Mouse (Mus musculus): ENCODE measurements around the gene Clybl. TPM values are rescaled to one million over a fixed set of nuclear protein-coding genes. Genes with fewer than 3 reads are reported as not detected.

Gene Clybl
- polyA plus RNA-seq (2015; fragmentation: Nextera tagmentation; extraction: Ambion mirVana) = 16.3 and 17.5 TPM in 2 replicates

- Histone ChIP-seq H3K9ac (peak within 1 kb of the TSS; percentile 61), H3K36me3 (no peaks in the 10 kb centered on the region), H3K27ac (replicated peaks) (peak within 1 kb of the TSS; percentile 43), H3K4me1 (replicated peaks) (0 out of 2 replicates have a peak, but pooled peaks cover 8% of the 10 kb centered on the region), H3K4me2 (peak within 1 kb of the TSS; percentile 73), H3K4me3 (peak within 1 kb of the TSS; percentile 70), H3K9me3 (no peaks in the 10 kb centered on the region), H3K27me3 (no peaks in the 10 kb centered on the region)
- WGBS = 4% methylated on average over 45 of the region's 45 CpGs
- ATAC-seq (ENCODE audit: low FRiP score, low read depth) = peak; percentile 96
These were observed at the start of gene Clybl for GRCm38 (mm10) chr14:122181078-122181814. Clybl (plus strand) TSS chr14:122181704.

DNA sequence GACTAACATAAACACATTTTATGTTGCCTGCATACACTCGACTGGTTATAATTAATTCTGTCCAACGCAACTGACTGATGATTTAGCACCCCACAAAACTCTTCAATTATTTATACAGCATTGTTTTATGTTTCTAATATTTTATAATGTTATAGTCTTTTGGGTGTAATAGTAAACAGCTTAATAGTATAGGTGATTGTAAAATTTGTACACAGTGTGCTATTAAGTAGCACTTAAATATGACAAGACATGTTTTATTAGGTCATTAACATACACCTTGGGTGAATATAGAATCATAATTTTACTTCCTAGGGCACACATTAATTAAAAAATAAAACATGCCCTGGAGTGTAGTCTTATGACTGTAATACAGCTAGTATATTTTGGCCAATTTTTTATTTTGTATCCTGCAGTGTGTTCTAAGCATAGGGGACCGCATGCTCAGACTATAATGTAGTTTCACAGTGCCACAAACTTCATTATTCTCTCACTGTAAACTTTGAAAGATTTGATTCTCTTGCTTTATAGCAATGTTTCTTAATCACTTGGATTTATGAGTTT, 45.1 kb upstream of the Clybl start:
- WGBS = 82% methylated on average over 3 of the region's 3 CpGs
- H3K4me3 ChIP-seq = no peak overlapping the region
- no peaks in the 10 kb centered on the region for H3K4me1 ChIP-seq (replicated peaks)
- H3K9me3 ChIP-seq = no peaks in the 10 kb centered on the region
- H3K27me3 ChIP-seq = no peaks in the 10 kb centered on the region
- peaks cover 35% of the 10 kb centered on the region for H3K36me3 ChIP-seq
- H3K9ac ChIP-seq = no peak overlapping the region
- H3K4me2 ChIP-seq = no peak overlapping the region
- no peak for ATAC-seq (ENCODE audit: low FRiP score, low read depth)
- no peak overlapping the region for H3K27ac ChIP-seq (replicated peaks)

DNA sequence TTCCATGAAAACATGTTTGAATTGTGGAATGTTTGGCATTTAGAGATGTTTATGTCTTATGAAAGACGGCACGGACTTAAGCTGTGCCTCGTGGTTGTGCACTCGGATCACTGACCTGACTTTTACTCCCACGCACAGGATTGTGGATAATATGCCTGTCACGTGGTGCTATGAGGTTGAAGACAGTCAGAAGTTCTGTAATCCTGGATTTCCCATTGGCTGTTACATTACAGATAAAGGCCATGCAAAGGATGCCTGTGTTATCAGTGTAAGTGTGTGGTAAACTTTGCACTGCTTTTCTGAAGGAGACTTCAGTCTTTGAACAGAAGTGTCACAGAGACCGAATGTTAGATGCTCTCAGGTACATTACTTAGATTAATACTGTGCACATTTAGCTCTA, 44.3 kb upstream of the Clybl start:
- no peak for ATAC-seq (ENCODE audit: low FRiP score, low read depth)
- Histone ChIP-seq H3K27ac (replicated peaks) (no peak overlapping the region), H3K4me3 (no peak overlapping the region), H3K4me2 (no peak overlapping the region), H3K27me3 (no peaks in the 10 kb centered on the region), H3K36me3 (peaks cover 42% of the 10 kb centered on the region), H3K9me3 (no peaks in the 10 kb centered on the region), H3K9ac (no peak overlapping the region), H3K4me1 (replicated peaks) (no peaks in the 10 kb centered on the region)
- WGBS = 92% methylated on average over 7 of the region's 7 CpGs

DNA sequence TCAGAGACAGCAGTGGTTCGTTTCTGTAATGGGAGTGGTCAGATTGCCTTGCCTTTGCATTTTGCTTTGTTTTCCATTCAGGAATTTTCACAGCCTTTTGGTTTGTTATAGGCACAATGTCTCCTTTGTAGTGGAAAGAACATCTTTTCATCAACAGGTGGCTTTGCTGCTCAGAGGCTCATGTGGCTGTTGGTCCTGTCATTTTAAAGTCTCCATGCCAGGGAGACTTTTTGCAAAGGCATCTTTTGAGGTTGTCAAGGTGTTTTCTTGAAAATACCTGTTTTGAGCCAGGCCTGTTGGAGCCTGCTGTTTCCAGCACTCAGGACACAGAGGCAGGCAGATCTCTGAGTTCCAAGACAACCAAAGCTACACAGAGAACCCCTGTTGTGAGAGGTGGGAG, 41.4 kb upstream of the Clybl start:
- Histone ChIP-seq H3K27ac (replicated peaks) (no peak overlapping the region), H3K4me1 (replicated peaks) (no peaks in the 10 kb centered on the region), H3K9ac (no peak overlapping the region), H3K27me3 (no peaks in the 10 kb centered on the region), H3K4me2 (no peak overlapping the region), H3K9me3 (no peaks in the 10 kb centered on the region), H3K4me3 (no peak overlapping the region), H3K36me3 (peaks cover 58% of the 10 kb centered on the region)
- WGBS = 61% methylated on average over 1 of the region's 1 CpGs
- ATAC-seq (ENCODE audit: low FRiP score, low read depth) = no peak

GRCm38 (mm10) chr14:122143585-122144269, 37.8 kb upstream of the Clybl start:
- peaks cover 79% of the 10 kb centered on the region for H3K36me3 ChIP-seq
- no peak overlapping the region for H3K4me2 ChIP-seq
- no peak overlapping the region for H3K27ac ChIP-seq (replicated peaks)
- H3K9ac ChIP-seq = no peak overlapping the region
- 95% methylated on average over 4 of the region's 4 CpGs for WGBS
- H3K4me3 ChIP-seq = no peak overlapping the region
- ATAC-seq (ENCODE audit: low FRiP score, low read depth) = no peak
- no peaks in the 10 kb centered on the region for H3K9me3 ChIP-seq
- no peaks in the 10 kb centered on the region for H3K4me1 ChIP-seq (replicated peaks)
- H3K27me3 ChIP-seq = no peaks in the 10 kb centered on the region

- H3K27ac ChIP-seq (replicated peaks) = no peak overlapping the region
- no peak for ATAC-seq (ENCODE audit: low FRiP score, low read depth)
- H3K9ac ChIP-seq = no peak overlapping the region
- H3K36me3 ChIP-seq = peaks cover 74% of the 10 kb centered on the region
- no peaks in the 10 kb centered on the region for H3K9me3 ChIP-seq
- H3K4me3 ChIP-seq = no peak overlapping the region
- H3K4me2 ChIP-seq = no peak overlapping the region
- H3K27me3 ChIP-seq = no peaks in the 10 kb centered on the region
- 75% methylated on average over 1 of the region's 1 CpGs for WGBS
- H3K4me1 ChIP-seq (replicated peaks) = no peaks in the 10 kb centered on the region
These were observed 36.1 kb upstream of the Clybl start for GRCm38 (mm10) chr14:122145374-122145773.

- Histone ChIP-seq H3K9me3 (no peaks in the 10 kb centered on the region), H3K27ac (replicated peaks) (no peak overlapping the region), H3K36me3 (peaks cover 74% of the 10 kb centered on the region), H3K4me3 (no peak overlapping the region), H3K9ac (no peak overlapping the region), H3K27me3 (no peaks in the 10 kb centered on the region), H3K4me2 (no peak overlapping the region), H3K4me1 (replicated peaks) (no peaks in the 10 kb centered on the region)
- 36% methylated on average over 5 of the region's 5 CpGs for WGBS
- ATAC-seq (ENCODE audit: low FRiP score, low read depth) = no peak
These were observed 30.9 kb upstream of the Clybl start for GRCm38 (mm10) chr14:122150616-122151015.

- Histone ChIP-seq H3K4me1 (replicated peaks) (no peaks in the 10 kb centered on the region), H3K9ac (no peak overlapping the region), H3K27me3 (no peaks in the 10 kb centered on the region), H3K27ac (replicated peaks) (no peak overlapping the region), H3K4me3 (no peak overlapping the region), H3K9me3 (no peaks in the 10 kb centered on the region), H3K4me2 (no peak overlapping the region), H3K36me3 (peaks cover 36% of the 10 kb centered on the region)
- WGBS = 92% methylated on average over 7 of the region's 7 CpGs
- no peak for ATAC-seq (ENCODE audit: low FRiP score, low read depth)
These were observed 23.8 kb upstream of the Clybl start for GRCm38 (mm10) chr14:122157738-122158137.

- no peak overlapping the region for H3K9ac ChIP-seq
- 87% methylated on average over 1 of the region's 1 CpGs for WGBS
These were observed 20.6 kb upstream of the Clybl start for GRCm38 (mm10) chr14:122160916-122161315.

GRCm38 (mm10) chr14:122168912-122169311, 12.6 kb upstream of the Clybl start:
- 0 out of 2 replicates have a peak, but pooled peaks have one; percentile 12 for ATAC-seq (ENCODE audit: low FRiP score, low read depth)
- H3K4me2 ChIP-seq = no peak overlapping the region
- H3K4me1 ChIP-seq (replicated peaks) = peaks cover 6% of the 10 kb centered on the region; the same call in 1 of the 2 replicates
- no peaks in the 10 kb centered on the region for H3K27me3 ChIP-seq
- no peak overlapping the region for H3K9ac ChIP-seq
- H3K4me3 ChIP-seq = no peak overlapping the region
- H3K27ac ChIP-seq (replicated peaks) = no peak overlapping the region
- WGBS = 50% methylated on average over 7 of the region's 7 CpGs
- H3K9me3 ChIP-seq = no peaks in the 10 kb centered on the region
- no peaks in the 10 kb centered on the region; the same call in 1 of the 2 replicates for H3K36me3 ChIP-seq

More at GRCm38 (mm10) chr14:122160916-122161315, 20.6 kb upstream of the Clybl start:
- no peaks in the 10 kb centered on the region for H3K4me1 ChIP-seq (replicated peaks)
- no peak for ATAC-seq (ENCODE audit: low FRiP score, low read depth)
- no peak overlapping the region for H3K4me3 ChIP-seq
- H3K36me3 ChIP-seq = peaks cover 11% of the 10 kb centered on the region
- H3K4me2 ChIP-seq = no peak overlapping the region
- no peaks in the 10 kb centered on the region for H3K27me3 ChIP-seq
- H3K27ac ChIP-seq (replicated peaks) = no peak overlapping the region
- H3K9me3 ChIP-seq = no peaks in the 10 kb centered on the region

DNA sequence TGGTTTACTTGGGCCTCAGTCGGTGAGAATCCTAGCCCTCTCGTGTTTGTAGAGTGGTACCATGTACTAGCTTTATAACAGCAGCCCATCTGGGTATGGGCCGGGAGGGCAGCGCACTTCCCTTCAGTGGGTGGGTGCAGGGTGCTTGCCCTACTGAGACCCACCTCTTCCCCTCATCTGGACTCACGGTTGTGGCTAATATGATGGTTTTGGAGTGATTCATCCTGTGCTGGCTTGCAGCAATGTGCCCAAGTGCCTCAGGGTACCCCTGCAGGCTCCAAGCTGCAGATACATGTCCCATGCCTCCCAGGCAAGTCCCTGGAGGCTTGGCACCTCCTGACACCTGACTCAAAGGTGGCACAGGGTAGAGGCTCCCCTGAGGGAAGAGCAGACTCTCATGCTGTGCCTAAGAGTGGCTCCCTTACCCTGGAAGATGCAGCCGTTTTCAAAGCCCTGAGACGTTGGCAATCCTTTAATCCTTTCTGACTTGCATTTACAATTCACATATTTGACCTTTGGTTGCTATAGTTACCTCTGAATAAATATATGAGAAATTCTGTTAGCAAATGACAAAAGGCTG, 11.2 kb upstream of the Clybl start:
- H3K9ac ChIP-seq = no peak overlapping the region

DNA sequence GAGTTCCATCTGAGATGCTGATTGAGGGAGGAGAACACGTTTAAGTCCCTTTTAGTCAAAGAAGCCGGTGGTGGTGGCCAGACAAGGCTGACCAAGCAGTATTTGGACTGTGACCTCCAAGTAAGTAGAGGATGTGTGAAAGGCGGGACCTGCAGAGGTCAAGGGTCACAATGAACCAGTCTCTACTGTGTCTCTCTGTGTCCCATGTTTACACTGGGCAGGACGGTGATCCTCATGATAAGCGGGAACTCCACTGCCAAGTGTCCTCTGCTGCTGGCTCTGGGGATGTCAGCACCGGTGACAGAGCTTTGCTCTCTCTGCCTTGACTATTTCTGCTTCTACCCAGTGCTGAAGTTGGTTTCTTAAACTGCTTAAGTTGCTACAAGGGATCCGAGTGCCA, 10.5 kb upstream of the Clybl start:
- WGBS = 90% methylated on average over 7 of the region's 7 CpGs
- H3K36me3 ChIP-seq = no peaks in the 10 kb centered on the region
- peaks cover 6% of the 10 kb centered on the region; the same call in 1 of the 2 replicates for H3K4me1 ChIP-seq (replicated peaks)
- no peaks in the 10 kb centered on the region for H3K9me3 ChIP-seq
- H3K27me3 ChIP-seq = no peaks in the 10 kb centered on the region
- H3K9ac ChIP-seq = no peak overlapping the region
- no peak overlapping the region for H3K27ac ChIP-seq (replicated peaks)
- no peak overlapping the region for H3K4me3 ChIP-seq
- ATAC-seq (ENCODE audit: low FRiP score, low read depth) = no peak
- no peak overlapping the region for H3K4me2 ChIP-seq

More for the DNA sequence above, 11.2 kb upstream of the Clybl start:
- WGBS = 71% methylated on average over 7 of the region's 7 CpGs
- Histone ChIP-seq H3K4me1 (replicated peaks) (peaks cover 6% of the 10 kb centered on the region; the same call in 1 of the 2 replicates), H3K4me2 (no peak overlapping the region), H3K36me3 (no peaks in the 10 kb centered on the region), H3K4me3 (no peak overlapping the region), H3K27ac (replicated peaks) (no peak overlapping the region), H3K9me3 (no peaks in the 10 kb centered on the region), H3K27me3 (no peaks in the 10 kb centered on the region)
- ATAC-seq (ENCODE audit: low FRiP score, low read depth) = no peak
